Mouse (Mus musculus): ENCODE measurements around the gene Gsta3.
"Not testable (repeated sequence)": the region's sequence is repeated elsewhere in the genome, so short reads cannot be mapped to it uniquely, and the experiment has no call there.

Gene Gsta3

GRCm38 (mm10) chr1:21253856-21254255, 13.5 kb downstream of the Gsta3 start:
- DNase-seq (ENCODE audit: low spot score): no peak

- no peak for DNase-seq (ENCODE audit: low spot score)
Measured at GRCm38 (mm10) chr1:21255625-21256345, 15.4 kb downstream of the Gsta3 start.

- DNase-seq (ENCODE audit: low spot score): no peak
Measured at GRCm38 (mm10) chr1:21256391-21256790, 16.0 kb downstream of the Gsta3 start.

DNA sequence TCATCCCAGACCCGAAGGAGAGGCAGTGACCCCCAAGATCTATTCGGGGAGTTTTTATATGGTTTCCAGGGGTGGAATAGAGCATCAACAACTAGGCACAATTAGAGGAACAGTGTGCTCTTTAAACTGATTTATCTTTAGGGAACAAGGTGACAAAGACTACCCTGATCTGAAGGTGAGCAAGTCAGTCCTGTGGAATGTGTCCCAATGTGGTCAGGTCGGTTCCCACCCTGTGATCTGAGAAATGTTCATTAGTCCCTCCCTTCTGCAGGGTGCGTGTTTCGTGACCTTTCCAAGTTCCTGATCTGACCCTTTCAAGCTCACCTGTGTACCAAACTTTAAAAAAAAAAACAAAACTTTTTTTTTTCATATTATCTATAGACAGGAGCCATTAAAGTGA, 16.5 kb downstream of the Gsta3 start:
- no peak for DNase-seq (ENCODE audit: low spot score)

GRCm38 (mm10) chr1:21259981-21260380, 19.6 kb downstream of the Gsta3 start:
- not testable (repeated sequence) for DNase-seq (ENCODE audit: low spot score)

GRCm38 (mm10) chr1:21262401-21262800, 22.0 kb downstream of the Gsta3 start:
- DNase-seq (ENCODE audit: low spot score): no peak

DNA sequence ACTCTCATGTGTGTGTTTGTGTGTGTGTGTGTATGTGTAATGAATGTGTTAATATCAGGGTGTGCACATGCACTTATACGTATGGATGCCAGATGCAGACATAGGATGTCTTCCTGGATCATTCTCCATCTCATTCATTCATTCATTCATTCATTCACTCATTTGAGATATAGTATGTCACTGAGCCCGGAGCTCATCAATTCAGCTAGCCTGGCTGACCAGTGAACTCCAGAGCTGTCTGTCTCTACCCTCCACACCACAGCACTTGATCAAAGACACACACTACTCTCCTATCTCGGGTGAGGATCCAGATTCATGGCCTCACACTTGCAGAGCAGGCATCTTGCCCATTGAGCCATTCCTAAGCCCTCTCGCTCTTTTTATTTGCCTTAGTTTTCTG, 23.6 kb downstream of the Gsta3 start:
- DNase-seq (ENCODE audit: low spot score): no peak

DNA sequence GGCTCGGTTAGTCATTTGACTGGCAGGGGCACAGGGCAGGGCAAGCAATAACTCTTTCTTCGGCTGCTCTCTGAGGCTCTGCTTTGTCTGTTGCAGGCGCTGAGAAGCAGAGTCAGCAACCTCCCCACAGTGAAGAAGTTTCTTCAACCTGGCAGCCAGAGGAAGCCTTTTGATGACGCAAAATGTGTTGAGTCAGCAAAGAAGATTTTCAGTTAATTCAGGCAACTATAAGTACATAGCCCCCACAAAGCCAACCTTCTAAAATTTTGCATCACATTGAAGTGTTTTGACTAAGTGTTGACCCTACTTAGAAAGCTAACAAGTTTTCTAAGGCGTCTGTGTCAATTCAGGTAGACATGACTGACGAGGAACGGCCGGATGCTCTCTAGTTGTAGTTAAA, 24.4 kb downstream of the Gsta3 start:
- DNase-seq (ENCODE audit: low spot score): no peak

DNA sequence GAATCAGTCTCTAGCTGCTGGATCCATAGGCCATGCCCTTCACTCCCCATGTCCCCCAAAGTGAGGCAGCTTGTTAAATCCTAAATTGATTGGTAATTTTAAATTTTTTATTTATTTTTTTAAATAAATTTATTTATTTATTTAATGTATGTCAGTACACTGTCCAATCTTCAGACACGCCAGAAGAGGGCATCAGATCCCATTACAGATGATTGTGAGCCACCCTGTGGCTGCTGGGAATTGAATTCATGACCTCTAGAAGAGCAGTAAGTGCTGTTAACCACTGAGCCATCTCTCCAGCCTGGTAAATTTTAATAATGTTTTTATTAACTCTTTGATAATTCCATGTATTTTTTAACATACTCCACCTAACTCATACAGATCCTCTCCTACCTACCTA, 26.4 kb downstream of the Gsta3 start:
- no peak for DNase-seq (ENCODE audit: low spot score)

GRCm38 (mm10) chr1:21267466-21267865, 27.1 kb downstream of the Gsta3 start:
- not testable (repeated sequence) for DNase-seq (ENCODE audit: low spot score)

GRCm38 (mm10) chr1:21271343-21272055, 31.1 kb downstream of the Gsta3 start:
- peak; percentile 27 for DNase-seq (ENCODE audit: low spot score)

DNA sequence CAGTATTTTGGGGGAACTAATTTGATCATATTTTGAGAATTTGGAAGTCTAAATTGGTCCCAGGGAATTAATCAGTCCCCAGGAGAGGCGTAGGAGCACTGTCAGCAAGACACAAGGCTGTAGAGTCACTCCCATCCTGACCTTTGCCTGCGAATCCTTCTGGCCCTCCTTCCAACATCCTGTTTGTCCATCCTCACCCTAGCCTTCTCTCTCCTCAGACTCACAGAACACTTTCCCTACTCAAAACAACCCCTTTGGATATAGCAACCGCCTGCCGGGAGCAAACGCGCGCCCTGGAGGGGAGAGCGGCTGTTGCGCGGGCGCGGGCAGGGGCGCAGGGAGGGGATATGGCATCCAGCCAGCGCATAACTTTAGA, 31.7 kb downstream of the Gsta3 start:
- DNase-seq (ENCODE audit: low spot score): no peak

- no peak for DNase-seq (ENCODE audit: low spot score)
Measured at GRCm38 (mm10) chr1:21273091-21273490, 32.7 kb downstream of the Gsta3 start.

- DNase-seq (ENCODE audit: low spot score): no peak
Measured at GRCm38 (mm10) chr1:21274437-21275040, 34.1 kb downstream of the Gsta3 start.

- not testable (repeated sequence) for DNase-seq (ENCODE audit: low spot score)
Measured at GRCm38 (mm10) chr1:21275366-21275765, 35.0 kb downstream of the Gsta3 start.

DNA sequence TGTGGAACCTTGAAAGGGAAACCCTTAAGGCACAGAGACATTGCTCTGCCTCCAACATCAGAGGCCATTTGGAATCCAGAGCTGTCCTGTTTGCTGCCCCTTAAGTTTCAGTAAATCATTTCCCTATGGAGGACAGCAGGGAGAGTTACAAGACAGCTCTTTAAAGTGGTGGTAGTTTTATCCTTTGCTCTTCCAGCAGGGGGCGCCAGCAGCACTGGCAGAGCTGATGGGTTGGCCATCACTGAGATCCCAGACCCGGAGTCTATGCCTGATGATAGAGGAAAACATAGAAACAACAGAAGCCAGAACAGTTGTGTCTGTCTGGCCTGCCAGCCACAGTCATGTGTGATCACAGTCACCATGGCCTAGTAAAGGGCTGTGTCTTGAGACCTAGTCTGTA, 35.8 kb downstream of the Gsta3 start:
- DNase-seq (ENCODE audit: low spot score): not testable (repeated sequence)

DNA sequence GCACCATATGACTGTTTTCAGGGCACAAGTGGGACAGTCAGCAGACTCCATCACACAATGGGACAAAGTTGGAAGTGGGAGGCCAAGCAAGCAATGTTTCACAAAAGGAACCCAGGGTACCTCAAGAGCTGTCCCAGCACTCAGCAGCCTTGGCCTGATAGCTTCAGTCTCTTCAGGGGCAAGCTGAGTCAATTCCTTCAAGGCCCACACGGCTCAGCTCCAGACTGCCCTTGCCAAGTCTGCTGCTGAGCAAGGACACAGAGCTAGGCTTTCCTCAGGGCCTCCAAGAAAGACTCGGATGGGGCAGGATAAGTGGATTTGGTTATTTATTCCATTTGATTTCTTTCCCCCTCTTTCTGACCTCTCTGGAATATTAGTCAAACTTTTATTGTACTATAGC, 39.9 kb downstream of the Gsta3 start:
- no peak for DNase-seq (ENCODE audit: low spot score)

GRCm38 (mm10) chr1:21284644-21285043, 44.3 kb downstream of the Gsta3 start:
- DNase-seq (ENCODE audit: low spot score): not testable (repeated sequence)

DNA sequence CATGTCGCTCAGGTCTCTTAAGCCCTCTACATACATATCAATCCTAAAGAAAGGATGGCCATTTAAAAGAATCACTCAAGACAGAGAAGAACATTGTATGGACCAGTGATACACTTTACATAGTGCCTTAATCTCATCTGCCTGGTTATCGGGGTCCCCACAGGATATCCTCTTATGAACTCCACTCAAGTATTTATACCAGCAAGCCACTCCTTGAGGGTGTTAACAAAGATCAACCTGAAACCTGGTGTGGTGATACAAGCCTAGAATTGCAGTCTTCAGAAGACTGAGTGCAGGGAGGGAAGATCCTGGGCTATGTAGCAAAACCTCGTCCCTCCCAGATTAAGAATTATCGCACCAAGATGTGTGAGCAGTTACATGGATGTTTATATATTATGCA, 51.0 kb downstream of the Gsta3 start:
- DNase-seq (ENCODE audit: low spot score): no peak

GRCm38 (mm10) chr1:21292590-21292989, 52.2 kb downstream of the Gsta3 start:
- DNase-seq (ENCODE audit: low spot score): no peak

GRCm38 (mm10) chr1:21296169-21296568, 55.8 kb downstream of the Gsta3 start:
- no peak for DNase-seq (ENCODE audit: low spot score)

DNA sequence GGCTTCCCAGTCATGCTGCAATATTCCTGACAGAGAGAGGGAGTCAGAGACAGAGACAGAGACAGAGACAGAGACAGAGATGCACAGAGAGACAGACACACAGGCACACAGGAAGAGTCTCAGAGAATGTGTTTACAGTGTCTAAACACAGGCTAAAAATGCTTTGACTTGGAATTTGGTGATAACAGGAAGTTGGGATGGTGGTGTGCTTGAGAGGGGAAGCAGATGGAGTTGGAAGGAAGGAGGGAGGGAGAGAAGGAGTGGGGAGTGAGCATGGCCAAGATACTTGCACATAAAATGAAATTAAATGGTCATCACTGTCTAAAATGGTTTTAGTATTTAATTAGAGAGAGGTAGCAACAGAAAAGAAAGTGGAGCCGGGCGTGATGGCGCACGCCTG, 57.7 kb downstream of the Gsta3 start:
- no peak for DNase-seq (ENCODE audit: low spot score)

- no peak for DNase-seq (ENCODE audit: low spot score)
Measured at GRCm38 (mm10) chr1:21299826-21300225, 59.4 kb downstream of the Gsta3 start.
